Mouse (Mus musculus) bone marrow macrophage, adult 2 months (primary cell): ENCODE measurements around the gene Crtap.

Source experiments
- CTCF ChIP-seq: IDR thresholded peaks from 2 replicates; pipeline ENCODE4 v1.5.1; 2012; ENCODE audit warnings: low read depth, mild to moderate bottlenecking, low read length, moderate library complexity
- POLR2A ChIP-seq: IDR thresholded peaks from 2 replicates; pipeline ENCODE4 v1.6.1; 2012; ENCODE audit warnings: mild to moderate bottlenecking, low read depth, low read length, borderline replicate concordance

- TF ChIP-seq CTCF (no peak), POLR2A (no peak)
Observed at GRCm38 (mm10) chr9:114390749-114391075, 237 bp upstream of the Crtap start.
